Mouse (Mus musculus): ENCODE results near the gene Bcl2. TPM values are rescaled to one million over a fixed set of nuclear protein-coding genes. Genes with fewer than 3 reads are reported as not detected.
A peak's percentile ranks its signal among the peaks of the same experiment; 100 is the strongest.

The Bcl2 gene
- total and polyA plus RNA-seq, 3 experiments = 4.5 to 13.6 (median 8.7) TPM

DNA sequence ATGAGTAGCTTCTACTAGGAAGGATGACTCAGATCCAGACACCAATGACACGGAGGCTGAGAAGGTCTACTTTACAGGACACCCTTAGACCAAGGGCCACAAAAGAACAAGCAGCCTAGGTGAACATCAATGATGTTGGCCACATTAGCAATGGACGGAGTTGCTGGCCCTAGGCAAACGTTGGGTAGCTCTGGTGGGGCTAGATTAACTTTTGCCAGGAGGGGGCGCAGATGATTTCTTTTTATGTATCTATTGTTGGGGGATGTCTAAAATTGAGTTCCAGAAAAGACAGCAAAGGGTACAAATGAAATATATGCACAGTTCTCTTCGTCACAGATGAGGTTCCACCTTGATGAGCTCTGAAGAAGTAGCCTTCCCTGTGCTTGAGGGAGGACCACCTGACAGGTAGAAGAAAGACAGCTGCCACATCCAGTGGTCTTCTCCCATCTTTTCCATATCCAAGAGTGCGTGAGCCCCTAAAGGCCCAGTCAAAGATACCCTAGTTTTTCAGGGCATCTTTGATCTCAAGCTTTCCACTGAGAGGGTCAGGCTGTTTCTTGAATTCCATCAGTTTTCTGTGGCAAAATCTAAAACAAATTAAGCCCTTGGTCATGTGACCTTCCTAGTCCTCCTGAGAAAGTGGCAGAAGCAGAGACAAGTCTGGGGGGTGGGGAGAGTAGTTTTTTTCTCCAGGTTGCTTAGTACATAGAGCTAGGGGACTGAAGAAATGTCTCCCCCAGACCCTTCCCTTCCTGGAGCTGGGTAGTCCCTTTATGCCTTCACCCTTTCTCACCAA is 169.1 kb downstream of the Bcl2 start:
- Histone ChIP-seq H3K9me3 (replicated peaks; ENCODE audit: low read length) (no peaks in the 10 kb centered on the region), H3K4me3 (replicated peaks in 1 of 3; ENCODE audit: low read depth in 2 of 3, low read length in 2 of 3, poor library complexity in 1 of 3) (no peak overlapping the region), H3K4me2 (ENCODE audit: insufficient read depth, low read depth, poor library complexity, severe bottlenecking) (no peak overlapping the region), H3K27ac (ENCODE audit: insufficient read depth, low read depth) (no peak overlapping the region), H3K36me3 (replicated peaks in 1 of 2; ENCODE audit: control insufficient read depth in 1 of 2, insufficient read depth in 1 of 2, low read length in 1 of 2) (peaks cover 6 to 17% of the 10 kb centered on the region in 2 experiments), H3K4me1 (ENCODE audit: control insufficient read depth in 1 of 2, insufficient read depth in 2 of 2) (peaks cover 27 to 76% of the 10 kb centered on the region in 2 experiments), H3K79me2 (replicated peaks; ENCODE audit: control insufficient read depth, extremely low read depth, insufficient read depth, poor library complexity, severe bottlenecking) (no peaks in the 10 kb centered on the region), H3K27me3 (replicated peaks) (no peaks in the 10 kb centered on the region), H3K9ac (ENCODE audit: insufficient read depth, low read depth) (no peak overlapping the region)
- TF ChIP-seq ZMIZ1 (IDR thresholded peaks at IDR 0.05; ENCODE audit: low read depth, low read length) (no peak), MYC (IDR thresholded peaks at IDR 0.05; ENCODE audit: low read depth, low read length) (no peak), ZNF384 (IDR thresholded peaks at IDR 0.05; ENCODE audit: low read depth, low read length) (no peak), ELF1 (IDR thresholded peaks at IDR 0.05; ENCODE audit: low read depth, low read length) (no peak), MAFK (IDR thresholded peaks at IDR 0.05; ENCODE audit: insufficient replicate concordance, low read length) (no peak), JUN (IDR thresholded peaks at IDR 0.05; ENCODE audit: insufficient read depth, low read depth, low read length) (no peak), POLR2A (IDR thresholded peaks at IDR 0.05; ENCODE audit: low read depth, low read length) (no peak), CHD2 (IDR thresholded peaks at IDR 0.05; ENCODE audit: low read length) (no peak), ZC3H11A (IDR thresholded peaks at IDR 0.05; ENCODE audit: low read depth, low read length) (peak; percentile 87), NRF1 (IDR thresholded peaks at IDR 0.05; ENCODE audit: low read depth, low read length) (no peak), UBTF (IDR thresholded peaks at IDR 0.05; ENCODE audit: low read depth, low read length) (no peak), CTCF (conservative IDR thresholded peaks at IDR 0.05 in 1 of 2, IDR thresholded peaks at IDR 0.05 in 1 of 2; ENCODE audit: low read depth in 2 of 2, low read length in 2 of 2) (peak; percentile 44 to 81), JUND (conservative IDR thresholded peaks at IDR 0.05; ENCODE audit: low read depth, low read length) (no peak), TCF12 (IDR thresholded peaks at IDR 0.05; ENCODE audit: low read depth, low read length) (no peak), ETS1 (conservative IDR thresholded peaks at IDR 0.05; ENCODE audit: low read depth, low read length) (no peak), PAX5 (IDR thresholded peaks at IDR 0.05; ENCODE audit: low read length) (no peak), HCFC1 (IDR thresholded peaks at IDR 0.05; ENCODE audit: low read depth, low read length) (no peak), USF1 (IDR thresholded peaks at IDR 0.05; ENCODE audit: low read depth, low read length) (peak; percentile 65), USF2 (conservative IDR thresholded peaks at IDR 0.05; ENCODE audit: low read depth, low read length) (peak; percentile 51; the same call in 1 of the 2 replicates), MEF2A (IDR thresholded peaks at IDR 0.05; ENCODE audit: borderline replicate concordance, low read depth, low read length) (peak; percentile 43; the same call in 1 of the 2 replicates), SMC3 (IDR thresholded peaks at IDR 0.05; ENCODE audit: low read depth, low read length) (peak; percentile 92), BHLHE40 (IDR thresholded peaks at IDR 0.05; ENCODE audit: low read depth, low read length) (no peak), MXI1 (IDR thresholded peaks at IDR 0.05; ENCODE audit: low read depth, low read length) (no peak), RCOR1 (conservative IDR thresholded peaks at IDR 0.05; ENCODE audit: low read depth, low read length) (no peak), EP300 (IDR thresholded peaks at IDR 0.05; ENCODE audit: low read length) (0 out of 2 replicates have a peak, but pooled peaks have one; percentile 32), RAD21 (IDR thresholded peaks at IDR 0.05; ENCODE audit: low read depth, low read length) (peak; percentile 88), SIN3A (IDR thresholded peaks at IDR 0.05; ENCODE audit: low read length) (no peak), E2F4 (IDR thresholded peaks at IDR 0.05; ENCODE audit: insufficient replicate concordance, low read depth, low read length) (no peak), POLR2AphosphoS2 (IDR thresholded peaks at IDR 0.05; ENCODE audit: low read depth, low read length) (no peak), KAT2A (IDR thresholded peaks at IDR 0.05; ENCODE audit: insufficient replicate concordance, low read length) (no peak), IRF4 (IDR thresholded peaks at IDR 0.05; ENCODE audit: low read depth, low read length) (no peak), ZKSCAN1 (IDR thresholded peaks at IDR 0.05; ENCODE audit: borderline replicate concordance, low read depth, low read length) (no peak), CHD1 (IDR thresholded peaks at IDR 0.05; ENCODE audit: low read depth, low read length) (no peak)
- dilution Hi-C loops (cut with MboI; ENCODE audit: extremely low pct_ligation_motif_present, extremely low pct_unique_long_range_greater_than_20kb, low sequenced_read_pairs) = loop anchor here (25.0 kb wide), 1 partner anchor 167 kb away; the partner anchor contains the start of gene Bcl2
- in situ Hi-C loops (cut with MboI; ENCODE audit: low pct_ligation_motif_present, low pct_unique_long_range_greater_than_20kb, low sequenced_read_pairs) = loop anchor here (5.0 kb wide), 1 partner anchor 167 kb away; the partner anchor contains the start of gene Bcl2
- DNase-seq (ENCODE audit: extremely low read depth) = peak; percentile 72
